Mouse (Mus musculus) testis, postnatal 14 days (tissue): Measurements from ENCODE around the gene Srp54a.
"Not testable (repeated sequence)": the region's sequence is repeated elsewhere in the genome, so short reads cannot be mapped to it uniquely, and the experiment has no call there.

Experiments used
- DNase-seq: peaks from one replicate; pipeline ENCODE4 v3.0.0; 2021; ENCODE audit warnings: low spot score

The Srp54a gene

DNA sequence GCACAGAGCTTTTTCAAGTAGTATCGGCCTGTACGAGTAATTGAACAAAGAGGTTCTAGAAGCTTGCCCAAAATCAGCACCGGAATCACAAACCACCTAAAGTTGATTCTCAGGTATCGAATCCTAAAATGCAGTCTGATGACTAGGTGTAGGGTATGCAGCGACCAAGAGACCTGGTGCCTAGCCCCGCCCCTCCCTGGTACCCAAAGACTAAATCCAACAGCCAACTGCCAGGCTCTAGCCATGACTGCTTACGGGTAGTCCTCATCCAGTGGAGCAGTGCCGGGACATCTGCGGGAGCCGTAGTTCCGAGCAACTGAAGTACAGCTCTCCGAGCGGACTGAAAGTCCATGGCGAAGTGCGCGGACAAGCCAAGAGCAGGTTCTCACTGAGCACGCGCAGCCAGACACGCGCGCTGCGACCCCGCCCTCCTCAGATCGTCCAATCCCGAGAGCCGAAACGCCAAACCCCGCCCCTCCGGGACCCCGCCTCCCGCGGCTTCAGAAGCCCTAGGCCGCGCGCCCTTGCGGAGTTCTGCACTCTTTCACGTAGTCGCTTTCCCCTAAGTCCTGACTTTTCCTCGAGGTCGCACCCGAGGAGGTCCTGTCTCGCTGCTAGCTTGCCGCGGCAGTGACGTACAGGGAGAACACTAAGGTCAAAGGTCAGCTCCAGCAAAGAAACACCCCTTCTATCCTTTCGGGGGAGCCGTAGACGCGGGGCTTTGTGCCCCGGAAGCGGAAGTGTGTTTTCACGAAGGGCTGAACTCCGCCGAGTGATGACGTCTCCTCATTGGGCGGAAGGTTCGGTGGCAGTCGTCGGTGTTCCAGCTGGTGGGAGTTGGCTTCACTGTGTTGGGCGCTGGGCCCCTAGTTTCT lies at the start of gene Srp54a, which contains the start of gene 2700097O09Rik:
TSS of gene Srp54a (plus strand) at position 537 of the 875 bp plus-strand sequence.
TSS of gene 2700097O09Rik (minus strand) at position 385 of the 875 bp plus-strand sequence.
- peak; percentile 95 for DNase-seq

DNA sequence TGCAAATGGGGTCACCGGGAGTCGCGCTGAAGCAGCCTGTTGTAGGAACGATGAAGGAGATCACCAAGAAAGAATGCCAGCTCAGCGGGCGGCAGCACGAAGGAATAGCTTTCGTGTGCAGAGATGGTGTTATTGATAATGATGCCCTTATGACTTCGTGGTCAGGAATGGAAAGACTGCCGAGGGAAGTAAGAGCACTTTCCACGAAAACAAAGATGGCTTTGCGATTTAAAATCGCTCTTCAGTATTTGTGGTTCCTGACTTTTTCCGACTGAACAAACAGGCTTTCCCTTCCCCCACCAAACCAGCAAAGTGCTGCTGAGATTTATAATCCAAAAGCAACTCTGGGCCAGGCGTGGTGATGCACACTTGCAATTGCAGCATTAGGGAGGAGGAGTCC lies 39.1 kb upstream of the Srp54a start:
- no peak for DNase-seq

DNA sequence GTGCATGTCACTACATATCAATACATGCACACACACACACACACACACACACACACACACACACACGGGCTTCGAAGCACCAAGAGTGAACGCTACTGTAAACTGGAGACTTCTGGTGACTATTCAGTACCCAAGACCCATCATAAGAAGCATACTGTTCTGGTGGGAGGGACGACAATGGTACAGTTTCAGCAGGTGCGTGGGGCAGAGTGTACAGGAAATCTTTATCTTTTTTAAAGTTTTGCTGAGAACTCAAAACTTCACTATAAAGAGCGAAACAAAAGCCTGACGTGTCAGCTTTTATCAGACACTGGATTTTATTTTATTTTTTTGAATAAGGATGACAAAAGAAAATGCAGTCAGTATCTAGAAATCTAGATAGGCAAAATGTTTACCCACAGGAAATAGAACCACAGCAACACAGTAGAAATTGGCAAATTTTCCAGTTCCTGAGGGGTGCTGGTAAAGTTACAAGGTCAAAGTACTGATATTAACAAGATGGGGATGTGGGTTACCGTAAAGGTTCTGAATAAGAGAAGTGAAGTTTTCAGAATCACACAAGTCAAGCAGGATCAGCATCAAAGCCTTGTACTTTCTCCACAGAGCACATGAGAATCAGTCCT lies 30.2 kb upstream of the Srp54a start:
- DNase-seq = no peak

DNA sequence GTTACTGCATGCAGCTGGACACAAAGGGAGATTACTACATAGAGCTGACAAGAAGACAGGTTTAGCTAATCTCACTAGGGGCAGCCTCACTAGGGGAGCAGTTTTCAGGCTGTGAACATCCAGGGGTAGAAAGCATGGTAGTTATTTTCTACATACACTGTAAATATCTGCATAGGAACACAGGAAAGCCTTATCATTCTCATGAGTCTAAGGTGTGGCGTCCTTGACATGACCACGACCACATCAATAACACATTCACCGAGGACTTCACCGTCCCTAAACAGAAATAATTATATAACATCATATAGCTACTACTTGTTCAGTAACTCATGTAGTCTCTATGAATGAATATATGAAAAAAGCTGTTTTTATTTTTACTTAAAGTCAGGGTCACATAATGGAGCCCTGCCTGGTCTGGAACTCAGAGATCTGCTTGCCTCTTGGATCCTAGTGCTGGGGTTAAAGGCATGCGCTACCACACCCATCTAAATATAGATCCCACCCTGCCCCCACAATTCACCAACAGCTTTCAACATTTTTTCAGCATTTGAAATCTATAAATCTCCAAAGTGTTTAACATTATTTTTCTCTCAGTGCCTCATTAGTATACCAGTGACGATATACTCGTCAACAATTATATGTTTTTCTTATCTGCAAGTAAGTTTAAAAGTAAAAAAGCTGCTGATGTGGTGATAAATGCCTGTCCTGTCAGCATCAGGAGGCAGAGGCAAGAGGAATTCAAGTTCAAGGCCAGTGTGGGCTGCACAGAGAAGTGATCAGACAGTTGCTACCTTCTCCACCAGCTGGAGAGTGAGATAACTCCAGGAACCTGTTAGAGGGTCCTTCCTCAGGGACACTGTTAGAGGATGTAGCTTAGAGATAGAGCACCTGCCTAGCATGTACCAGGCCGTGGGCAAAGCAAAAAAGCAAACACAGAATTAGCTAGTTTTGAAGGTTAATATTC lies 28.6 kb upstream of the Srp54a start:
- no peak for DNase-seq

DNA sequence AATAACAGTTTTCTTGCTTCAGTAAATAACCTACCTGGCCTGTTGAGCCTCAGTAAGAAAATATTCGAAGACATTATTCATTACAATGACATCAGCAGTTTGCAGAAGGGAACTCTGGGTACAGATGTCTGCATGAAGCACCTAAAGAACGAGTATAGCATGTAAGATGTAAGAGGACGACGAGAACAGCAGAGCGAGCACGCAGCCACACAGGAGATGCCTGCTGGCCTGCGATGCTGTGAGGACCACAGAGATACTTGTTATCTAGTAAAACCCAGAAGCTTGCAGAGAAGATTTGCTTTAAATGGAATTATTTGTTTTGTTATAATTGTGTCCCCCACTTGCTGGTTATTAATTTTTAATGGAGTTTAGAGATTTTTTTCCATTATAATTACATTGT lies 26.8 kb upstream of the Srp54a start:
- no peak for DNase-seq

DNA sequence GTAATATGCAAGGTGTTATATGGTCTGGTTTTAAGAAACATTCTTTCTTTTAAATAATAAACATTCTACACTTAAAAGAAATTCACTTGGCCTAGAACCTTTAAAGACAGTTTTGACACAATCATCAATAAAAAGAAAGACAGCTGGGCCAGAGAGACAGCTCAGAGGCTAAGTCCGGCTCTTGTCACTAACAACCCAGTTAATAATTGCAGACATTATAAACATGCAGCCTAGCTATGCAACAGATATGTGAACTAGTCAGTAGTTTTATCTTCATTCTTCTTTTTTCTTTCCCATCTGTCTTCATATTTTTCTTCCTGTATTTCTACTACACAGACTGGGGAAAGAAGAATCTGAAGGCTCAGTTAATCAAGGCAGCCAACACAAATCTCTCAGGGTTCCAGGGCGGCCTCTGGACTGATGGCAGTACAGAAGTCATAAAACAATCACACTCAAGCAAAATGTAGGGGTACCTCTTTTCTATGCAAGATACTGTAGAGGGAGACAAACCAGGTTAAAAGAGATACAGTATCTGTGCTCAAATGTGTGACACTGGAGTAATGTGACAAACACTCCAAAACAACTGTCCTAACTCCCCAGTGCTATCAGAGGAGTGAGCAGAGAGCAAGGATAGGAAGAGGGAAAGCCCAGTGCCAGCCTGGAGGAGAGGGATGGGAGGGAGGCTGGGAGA lies 25.4 kb upstream of the Srp54a start:
- DNase-seq = no peak

DNA sequence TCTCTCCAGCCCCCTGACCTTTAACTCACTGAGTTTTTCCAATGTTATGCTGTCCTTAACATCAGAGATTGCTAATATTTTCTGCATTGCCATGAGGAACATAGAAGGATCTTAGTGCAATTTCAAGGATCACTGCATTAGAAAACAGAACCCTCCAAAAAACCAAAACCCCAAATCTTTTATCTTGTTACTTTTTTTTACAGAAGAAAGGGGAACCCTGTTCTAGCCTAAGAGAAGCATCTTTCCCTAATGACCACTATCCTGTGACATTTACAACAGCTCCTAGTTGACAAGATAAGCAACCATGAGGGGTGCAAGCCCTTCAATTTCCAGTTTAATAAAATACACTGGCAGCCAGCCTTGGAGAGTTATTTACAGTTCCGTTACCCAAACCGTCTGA lies 23.4 kb upstream of the Srp54a start:
- no peak for DNase-seq

DNA sequence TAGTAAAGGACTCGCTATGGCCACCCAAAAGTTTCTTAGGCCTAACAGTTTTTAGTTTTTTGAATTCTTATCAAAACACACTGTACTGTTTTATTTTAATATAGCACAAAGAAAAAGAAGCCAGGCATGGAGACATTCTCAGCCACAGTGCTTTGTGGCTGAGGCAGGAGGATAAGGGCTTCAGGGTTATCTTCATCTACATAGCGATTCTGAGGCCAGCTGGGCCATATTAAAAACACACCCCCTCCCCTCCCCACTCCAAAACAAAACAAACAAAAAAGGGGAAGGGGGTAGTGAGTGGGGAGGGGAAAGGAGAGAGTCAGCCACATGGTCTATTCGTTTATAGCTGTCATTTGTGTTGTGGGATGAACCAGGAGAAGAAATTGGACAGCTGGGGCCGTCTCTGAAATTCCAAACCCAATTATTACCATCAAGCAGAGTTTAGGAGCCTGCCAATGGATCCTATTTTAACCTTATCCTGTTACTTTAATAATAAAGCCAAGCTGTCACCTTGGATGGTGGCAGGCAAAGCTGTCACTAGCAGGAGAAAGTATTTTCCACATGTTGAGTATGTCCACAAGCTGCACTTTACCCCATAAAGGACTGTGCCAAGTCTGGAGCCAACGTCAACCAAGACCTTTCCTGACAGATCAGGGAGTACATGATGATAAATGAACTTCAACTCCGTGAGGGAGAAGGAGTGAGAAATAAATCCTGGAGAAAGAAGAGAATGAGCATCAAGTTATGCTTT lies 21.0 kb upstream of the Srp54a start:
- no peak for DNase-seq

DNA sequence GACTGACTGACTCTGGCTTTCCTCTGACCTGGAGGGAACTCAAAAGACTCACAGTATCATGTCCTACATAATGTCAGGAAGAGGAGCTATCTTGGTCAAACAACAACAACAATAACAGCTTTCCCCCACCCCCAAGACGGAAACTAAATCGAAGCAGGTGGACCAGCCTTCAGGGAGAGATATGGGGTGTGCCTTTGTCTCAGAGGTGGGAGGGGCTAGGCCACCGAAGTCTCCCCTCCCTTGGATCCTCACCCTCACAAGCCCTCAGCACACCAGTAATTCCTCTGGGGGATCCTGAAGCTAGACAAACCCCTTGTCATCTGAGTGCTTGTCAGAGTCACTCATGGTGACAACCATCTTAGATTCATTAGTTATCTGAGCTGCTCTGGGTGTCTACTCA lies 20.2 kb upstream of the Srp54a start:
- no peak for DNase-seq

DNA sequence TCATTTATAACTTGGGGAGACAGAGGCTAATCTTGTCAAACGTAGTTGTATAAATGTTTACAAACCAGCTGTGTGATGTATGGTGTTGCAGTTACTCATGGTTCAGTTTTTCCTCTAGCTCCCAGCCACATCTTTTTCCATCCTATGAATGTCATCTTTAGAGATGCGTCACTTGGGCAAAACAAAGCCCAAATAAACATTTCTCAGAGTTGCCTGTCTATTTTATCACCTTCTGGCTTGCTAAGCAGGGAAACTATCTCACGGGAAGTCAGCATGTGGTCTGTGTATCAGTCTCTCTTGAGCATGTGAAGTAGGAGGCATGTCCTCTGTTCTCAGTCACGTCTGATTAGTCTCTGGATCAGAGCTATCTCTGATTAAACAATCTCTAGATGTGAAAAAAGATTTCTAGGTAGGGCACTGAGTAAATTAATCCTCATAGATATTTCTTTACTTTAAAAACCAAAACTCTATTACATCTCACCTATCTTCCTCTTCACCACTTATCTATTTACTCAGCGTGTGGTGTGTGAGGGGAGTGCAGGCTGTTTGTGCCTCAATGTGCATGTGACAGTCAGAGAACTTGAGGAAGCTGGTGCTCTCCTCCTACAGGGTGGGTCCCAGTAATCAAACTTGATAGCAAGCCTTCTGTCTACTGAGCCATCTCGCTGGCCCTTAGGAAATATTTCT lies 19.7 kb upstream of the Srp54a start:
- DNase-seq = no peak

DNA sequence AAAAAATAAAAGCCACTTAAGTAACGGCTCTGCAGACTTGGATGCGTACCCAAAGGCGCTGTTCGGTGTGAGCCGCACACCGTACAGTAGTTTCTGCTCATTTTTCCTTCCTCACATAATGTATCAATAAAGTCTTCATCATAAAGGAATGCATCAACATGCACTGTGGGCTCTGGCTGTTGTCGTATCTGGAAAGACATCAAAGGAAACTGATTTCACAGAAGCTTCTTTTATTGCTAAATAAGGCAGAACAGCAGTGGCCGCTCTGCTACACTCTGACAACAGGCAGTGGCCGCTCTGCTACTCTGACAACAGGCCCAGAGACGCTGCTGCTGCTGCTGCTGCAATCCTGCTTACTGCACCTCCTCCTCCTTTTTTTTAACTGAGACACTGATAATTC lies 19.1 kb upstream of the Srp54a start:
- DNase-seq = no peak

DNA sequence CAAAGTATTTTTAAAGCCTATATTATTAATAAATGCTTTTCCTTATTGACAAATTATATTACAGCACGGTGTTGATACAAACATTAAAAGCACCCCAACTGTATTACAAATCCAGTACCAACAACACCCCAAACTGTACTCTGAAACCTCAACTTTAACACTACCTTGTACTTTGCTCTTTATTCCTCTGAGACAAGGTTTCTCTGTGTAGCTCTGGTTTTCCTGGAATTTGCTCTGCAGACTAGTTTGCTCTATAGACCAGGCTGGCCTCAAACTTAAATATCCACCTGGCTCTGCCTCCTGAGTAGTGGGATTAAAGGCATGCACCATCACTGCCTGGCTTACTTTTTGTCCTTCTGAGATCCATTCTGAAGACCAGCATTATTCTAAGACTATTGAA lies 17.9 kb upstream of the Srp54a start:
- no peak for DNase-seq

DNA sequence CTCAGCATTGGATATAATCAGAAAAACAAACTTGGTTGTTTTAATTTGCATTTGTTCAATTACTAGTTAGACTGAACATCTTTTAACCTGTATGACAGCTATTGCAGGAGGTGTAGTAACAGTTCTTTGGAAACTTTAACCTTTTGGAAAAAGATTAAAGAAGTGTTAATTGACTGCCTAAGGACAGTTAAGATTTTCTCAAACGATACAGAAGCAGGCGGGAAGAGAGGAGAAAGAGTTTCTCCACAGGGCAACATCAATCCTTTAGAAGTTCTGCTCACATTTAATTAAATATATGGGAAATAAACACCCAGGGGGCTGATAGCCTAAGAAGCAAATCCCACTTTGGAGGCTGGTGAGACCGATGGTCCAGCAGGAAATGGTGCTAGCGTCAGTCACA lies 7.6 kb upstream of the Srp54a start:
- DNase-seq = no peak

DNA sequence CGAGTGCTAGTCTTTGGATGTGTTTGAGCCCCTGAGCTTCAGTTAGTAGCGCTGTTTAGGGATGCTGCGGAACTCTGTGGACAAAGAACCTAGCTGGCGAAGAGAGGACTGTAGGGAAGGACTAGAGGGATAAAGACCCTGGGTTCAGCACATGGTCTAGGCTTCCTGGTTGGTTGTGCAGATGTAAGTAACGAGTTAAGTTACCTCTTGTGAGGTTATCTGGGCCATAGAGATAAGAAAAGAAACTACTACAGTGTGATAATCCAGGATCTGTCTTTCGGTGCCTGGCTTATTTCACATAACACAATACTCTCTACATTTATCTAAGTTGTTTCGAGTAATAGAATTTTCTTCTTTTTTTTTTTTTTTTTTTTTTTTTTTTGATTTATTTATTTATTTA lies 6.4 kb upstream of the Srp54a start:
- DNase-seq = no peak

DNA sequence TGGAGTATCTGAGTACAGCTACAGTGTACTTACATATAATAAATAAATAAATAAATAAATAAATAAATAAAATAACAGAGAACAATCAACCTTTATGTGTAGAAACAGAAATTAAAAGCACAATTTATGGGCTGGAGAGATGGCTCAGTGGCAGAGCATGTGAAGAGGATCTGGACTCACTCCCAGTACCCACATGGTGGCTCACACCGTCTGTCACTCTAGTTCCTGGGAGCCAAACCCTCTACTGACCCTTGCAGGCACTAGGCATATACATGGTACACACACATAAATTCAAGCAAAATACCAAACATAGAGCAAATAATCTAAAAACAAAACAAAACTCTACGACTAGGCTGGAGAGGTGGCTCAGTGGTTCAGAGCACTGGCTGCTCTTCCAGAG lies 4.8 kb upstream of the Srp54a start:
- DNase-seq = no peak

DNA sequence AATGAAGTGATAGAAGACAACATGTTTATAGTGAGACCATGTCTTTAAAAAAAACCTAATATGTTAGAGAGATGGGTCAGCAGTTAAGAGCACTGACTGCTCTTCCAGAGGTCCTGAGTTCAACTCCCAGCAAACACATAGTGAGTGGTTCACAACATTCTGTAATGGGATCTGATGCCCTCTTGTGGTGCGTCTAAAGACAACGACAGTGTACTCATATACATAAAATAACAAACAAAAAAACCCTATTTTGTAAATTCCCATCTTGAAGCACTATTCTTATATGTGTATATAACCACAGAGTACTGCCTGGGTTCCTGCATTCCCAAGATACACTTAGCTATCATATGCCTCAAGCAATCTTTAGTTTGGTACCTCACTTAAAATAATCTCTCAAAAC lies 1.4 kb upstream of the Srp54a start:
- not testable (repeated sequence) for DNase-seq

DNA sequence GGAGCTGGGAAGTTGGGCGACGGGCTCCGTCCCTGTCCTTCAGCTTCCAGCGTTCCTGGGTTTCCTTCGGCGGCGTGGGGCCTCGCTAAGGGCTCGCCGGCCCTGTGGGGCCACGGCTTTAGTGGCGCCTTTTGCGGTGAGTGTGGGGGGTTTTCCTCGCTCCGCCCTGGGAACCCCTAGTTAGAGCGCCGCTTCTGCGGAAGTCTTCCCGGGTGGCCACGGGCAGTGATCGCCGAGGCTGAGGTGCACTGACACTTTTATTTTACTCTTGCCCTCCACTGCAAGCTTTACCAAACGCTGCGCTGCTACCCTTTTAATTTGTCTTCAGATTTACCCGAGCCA lies 510 bp downstream of the Srp54a start:
- DNase-seq = not testable (repeated sequence)

DNA sequence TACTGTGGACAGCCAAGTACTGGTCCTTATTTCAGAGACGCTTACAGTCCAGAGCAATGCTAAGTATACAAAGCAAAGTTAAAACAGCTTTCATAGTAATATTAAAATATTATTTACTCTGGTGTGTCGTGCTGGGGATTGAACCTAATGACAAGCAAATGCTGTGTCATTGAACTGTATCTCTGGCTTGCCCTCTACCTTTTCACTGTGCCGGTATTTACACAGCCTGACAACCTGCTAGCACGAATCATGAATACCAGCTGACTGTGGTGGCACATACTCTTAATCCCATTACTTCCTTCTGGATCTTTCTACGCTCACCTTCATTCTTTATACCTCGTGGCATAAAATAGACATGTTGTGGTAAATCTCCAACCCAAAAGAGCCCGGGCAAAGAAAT lies 12.1 kb downstream of the Srp54a start:
- not testable (repeated sequence) for DNase-seq

DNA sequence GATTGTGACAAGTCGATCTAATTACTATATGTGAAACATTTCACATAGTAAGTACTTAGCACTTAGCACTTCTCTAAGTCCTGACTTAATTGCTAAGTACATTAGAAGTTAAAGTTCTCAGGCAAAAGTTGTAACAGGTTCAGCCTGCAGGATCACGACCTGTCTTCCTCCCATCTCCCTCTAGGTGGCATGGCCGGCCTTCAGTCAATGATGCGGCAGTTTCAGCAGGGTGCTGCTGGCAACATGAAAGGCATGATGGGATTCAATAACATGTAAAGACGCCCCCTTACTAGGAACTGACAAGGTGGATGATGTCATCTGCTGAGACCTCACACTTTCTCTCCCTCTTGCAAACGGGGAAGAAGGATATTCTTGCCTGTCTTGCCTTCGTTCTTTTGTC lies 32.6 kb downstream of the Srp54a start:
- DNase-seq = not testable (repeated sequence)

DNA sequence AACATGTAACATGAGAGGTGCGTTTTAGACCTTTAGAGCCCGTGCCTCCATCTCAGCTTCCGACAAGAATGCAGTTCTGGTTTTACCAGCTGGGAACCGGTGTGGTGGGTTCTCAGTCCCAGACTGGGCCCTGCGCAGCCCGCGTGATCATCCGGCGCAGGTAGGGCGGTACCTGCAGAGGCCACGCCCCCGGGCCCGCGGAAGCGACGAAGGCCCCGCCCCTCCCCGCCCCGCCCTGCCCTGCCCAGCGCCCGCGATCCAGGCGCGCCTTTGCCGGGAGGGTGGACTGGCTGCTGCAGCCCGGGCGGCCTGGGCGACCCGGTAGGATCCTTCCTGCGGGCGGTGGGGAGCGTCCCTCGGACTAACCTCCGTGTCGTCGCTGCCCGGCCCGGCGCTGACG lies 44.2 kb downstream of the Srp54a start, which contains the start of gene Fam177a:
TSS of gene Fam177a (plus strand) at position 228 of the 400 bp plus-strand sequence.
- not testable (repeated sequence) for DNase-seq
